Mouse (Mus musculus): Measurements from ENCODE around the gene Glis2. TPM values are rescaled to one million over a fixed set of nuclear protein-coding genes. Genes with fewer than 3 reads are reported as not detected.
A peak's percentile ranks its signal among the peaks of the same experiment; 100 is the strongest.

Glis2 gene
- polyA plus RNA-seq, 1 experiment: 5.7 TPM

DNA sequence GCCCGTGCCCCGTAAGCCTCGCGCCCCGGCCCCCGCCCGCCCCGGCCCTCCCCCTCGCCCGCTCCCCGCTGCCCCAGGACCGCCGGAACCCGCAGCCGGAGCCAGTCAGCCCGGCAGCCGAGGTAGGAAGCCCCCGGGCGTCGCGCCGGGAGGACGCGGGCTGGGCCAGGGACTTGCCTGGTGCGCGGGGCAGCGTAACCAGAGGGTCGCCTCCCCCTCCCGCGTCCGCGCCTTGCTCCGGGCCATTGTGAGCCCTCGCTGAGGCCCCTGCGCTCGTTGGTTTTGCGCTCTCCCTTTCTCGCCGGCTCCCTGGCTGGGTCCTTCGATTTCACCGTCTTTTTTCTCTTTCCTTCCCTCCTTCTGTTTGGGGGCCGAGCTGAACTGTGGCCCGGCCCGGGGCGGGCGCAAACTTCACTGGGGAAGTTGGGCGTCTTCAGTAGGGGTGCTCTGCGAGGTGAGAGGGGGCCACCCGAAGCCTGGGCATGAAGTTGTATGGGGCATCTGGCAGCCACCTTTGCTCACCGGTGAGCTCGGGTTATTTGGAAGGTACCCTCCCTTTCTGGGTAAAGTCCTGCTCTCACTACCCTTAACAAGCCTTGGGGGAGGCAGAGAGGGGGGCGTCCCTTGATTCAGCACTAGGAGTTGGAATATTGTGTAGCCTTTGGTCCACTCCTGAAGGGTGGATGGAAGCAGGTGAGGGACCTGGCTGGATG lies 457 bp downstream of the Glis2 start:
- H3K4me1 ChIP-seq (ENCODE audit: control insufficient read depth, insufficient read depth, insufficient read length, low read length): no peaks in the 10 kb centered on the region
- H3K27ac ChIP-seq (replicated peaks; ENCODE audit: low read depth, low read length): no peak overlapping the region
- peak overlapping the region; percentile 78 for H3K4me3 ChIP-seq (ENCODE audit: insufficient read depth, low read depth, low read length)

DNA sequence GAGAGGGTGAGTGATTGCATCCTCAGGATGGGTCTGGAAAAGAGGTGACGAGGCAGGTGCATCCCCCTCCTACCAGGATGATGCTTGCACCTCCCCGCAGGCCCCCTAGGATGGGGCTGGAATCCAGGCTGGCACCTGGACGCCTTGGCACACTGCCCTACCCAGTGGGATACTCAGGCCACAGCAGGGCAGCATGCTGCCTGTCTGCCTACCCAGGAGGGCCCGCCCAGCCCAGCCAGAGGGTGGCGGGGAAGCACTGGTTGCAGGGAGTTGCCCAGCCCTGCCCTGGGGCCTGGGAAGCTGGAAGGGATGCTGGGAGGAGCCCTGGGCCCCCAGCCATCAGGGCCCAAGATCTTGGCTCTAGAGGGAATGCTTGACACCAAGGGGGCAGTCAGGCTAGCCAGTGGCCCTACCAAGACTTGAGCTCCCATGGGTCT lies 1.0 kb downstream of the Glis2 start:
- Histone ChIP-seq H3K4me1 (ENCODE audit: control insufficient read depth, insufficient read depth, insufficient read length, low read length) (no peaks in the 10 kb centered on the region), H3K27ac (replicated peaks; ENCODE audit: low read depth, low read length) (no peak overlapping the region), H3K4me3 (ENCODE audit: insufficient read depth, low read depth, low read length) (peak overlapping the region; percentile 78)

GRCm38 (mm10) chr16:4596141-4596728 lies 1.7 kb downstream of the Glis2 start:
- Histone ChIP-seq H3K4me3 (ENCODE audit: insufficient read depth, low read depth, low read length) (peak overlapping the region; percentile 78), H3K4me1 (ENCODE audit: control insufficient read depth, insufficient read depth, insufficient read length, low read length) (no peaks in the 10 kb centered on the region), H3K27ac (replicated peaks; ENCODE audit: low read depth, low read length) (no peak overlapping the region)

DNA sequence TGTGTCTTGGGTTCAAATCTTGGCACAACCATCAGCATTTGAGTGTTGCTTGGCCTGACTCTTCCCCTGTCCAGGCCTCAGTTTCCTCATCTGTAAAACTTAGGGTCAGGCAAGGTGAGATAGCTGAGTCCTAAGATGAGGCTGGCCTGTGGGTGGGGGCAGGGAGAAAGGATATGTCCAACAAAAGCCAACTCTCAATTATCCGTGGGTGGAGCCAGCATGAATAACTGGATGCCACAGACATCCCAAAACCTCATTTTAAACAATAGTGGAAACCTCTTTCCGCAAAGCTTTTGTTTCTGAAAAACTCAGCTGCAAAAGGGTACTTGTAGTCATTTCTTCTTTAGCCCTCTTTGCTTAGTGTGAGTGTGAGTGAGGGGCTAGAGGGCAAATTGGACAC lies 2.3 kb downstream of the Glis2 start:
- H3K27ac ChIP-seq (replicated peaks; ENCODE audit: low read depth, low read length): no peak overlapping the region
- H3K4me3 ChIP-seq (ENCODE audit: insufficient read depth, low read depth, low read length): no peak overlapping the region
- no peaks in the 10 kb centered on the region for H3K4me1 ChIP-seq (ENCODE audit: control insufficient read depth, insufficient read depth, insufficient read length, low read length)

DNA sequence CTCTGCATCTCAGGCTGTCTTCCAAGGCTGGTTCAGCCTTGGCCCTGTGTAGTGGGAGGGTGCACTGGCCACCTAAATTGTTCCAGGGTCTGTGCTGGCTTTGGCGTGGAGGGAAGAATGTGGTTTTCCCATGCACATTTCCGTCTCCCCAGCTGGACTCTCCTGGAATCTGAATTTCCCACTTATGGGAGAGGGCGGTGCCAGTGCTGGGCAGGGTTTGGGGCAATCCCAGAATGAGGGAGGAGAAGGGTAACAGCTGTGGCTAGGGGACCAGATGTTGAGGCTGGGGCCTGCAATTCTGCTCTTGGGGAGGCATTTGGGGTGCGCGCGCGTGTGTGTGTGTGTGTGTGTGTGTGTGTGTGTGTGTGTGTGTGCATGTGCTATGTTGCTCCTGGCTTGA lies 2.8 kb downstream of the Glis2 start:
- Histone ChIP-seq H3K4me1 (ENCODE audit: control insufficient read depth, insufficient read depth, insufficient read length, low read length) (no peaks in the 10 kb centered on the region), H3K4me3 (ENCODE audit: insufficient read depth, low read depth, low read length) (no peak overlapping the region), H3K27ac (replicated peaks; ENCODE audit: low read depth, low read length) (no peak overlapping the region)

- Histone ChIP-seq H3K4me3 (ENCODE audit: insufficient read depth, low read depth, low read length) (no peak overlapping the region), H3K27ac (replicated peaks; ENCODE audit: low read depth, low read length) (no peak overlapping the region), H3K4me1 (ENCODE audit: control insufficient read depth, insufficient read depth, insufficient read length, low read length) (no peaks in the 10 kb centered on the region)
These were observed 3.5 kb downstream of the Glis2 start for GRCm38 (mm10) chr16:4598041-4598440.

GRCm38 (mm10) chr16:4598891-4599543 lies 4.5 kb downstream of the Glis2 start:
- H3K4me3 ChIP-seq (ENCODE audit: insufficient read depth, low read depth, low read length): no peak overlapping the region
- no peak overlapping the region for H3K27ac ChIP-seq (replicated peaks; ENCODE audit: low read depth, low read length)
- no peaks in the 10 kb centered on the region for H3K4me1 ChIP-seq (ENCODE audit: control insufficient read depth, insufficient read depth, insufficient read length, low read length)

GRCm38 (mm10) chr16:4599616-4600015 lies 5.1 kb downstream of the Glis2 start:
- Histone ChIP-seq H3K27ac (replicated peaks; ENCODE audit: low read depth, low read length) (no peak overlapping the region), H3K4me1 (ENCODE audit: control insufficient read depth, insufficient read depth, insufficient read length, low read length) (no peaks in the 10 kb centered on the region), H3K4me3 (ENCODE audit: insufficient read depth, low read depth, low read length) (no peak overlapping the region)

- H3K27ac ChIP-seq (replicated peaks; ENCODE audit: low read depth, low read length): no peak overlapping the region
- H3K4me1 ChIP-seq (ENCODE audit: control insufficient read depth, insufficient read depth, insufficient read length, low read length): no peaks in the 10 kb centered on the region
- no peak overlapping the region for H3K4me3 ChIP-seq (ENCODE audit: insufficient read depth, low read depth, low read length)
These were observed 6.3 kb downstream of the Glis2 start for GRCm38 (mm10) chr16:4600701-4601310.

DNA sequence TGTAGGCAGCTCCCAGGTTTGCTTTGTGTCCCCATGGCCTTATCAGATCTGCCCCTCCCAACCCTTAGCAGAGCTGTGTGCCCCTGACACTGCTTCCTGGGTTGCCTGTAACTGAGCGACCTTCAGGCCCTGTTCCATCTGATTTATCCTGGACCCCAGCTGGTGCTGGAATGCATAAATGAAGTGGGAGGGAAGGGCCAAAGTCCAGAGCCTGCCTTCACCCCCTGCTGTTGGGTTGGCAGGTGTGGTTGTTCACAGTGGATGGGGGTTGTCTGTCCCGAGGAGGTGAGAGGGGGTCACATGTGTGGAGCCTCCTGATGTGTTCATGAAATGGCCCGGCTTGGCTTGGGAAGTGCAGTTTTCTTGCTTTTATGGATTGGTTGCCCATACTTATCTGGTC lies 7.7 kb downstream of the Glis2 start:
- Histone ChIP-seq H3K27ac (replicated peaks; ENCODE audit: low read depth, low read length) (no peak overlapping the region), H3K4me1 (ENCODE audit: control insufficient read depth, insufficient read depth, insufficient read length, low read length) (peaks cover 11% of the 10 kb centered on the region), H3K4me3 (ENCODE audit: insufficient read depth, low read depth, low read length) (no peak overlapping the region)

DNA sequence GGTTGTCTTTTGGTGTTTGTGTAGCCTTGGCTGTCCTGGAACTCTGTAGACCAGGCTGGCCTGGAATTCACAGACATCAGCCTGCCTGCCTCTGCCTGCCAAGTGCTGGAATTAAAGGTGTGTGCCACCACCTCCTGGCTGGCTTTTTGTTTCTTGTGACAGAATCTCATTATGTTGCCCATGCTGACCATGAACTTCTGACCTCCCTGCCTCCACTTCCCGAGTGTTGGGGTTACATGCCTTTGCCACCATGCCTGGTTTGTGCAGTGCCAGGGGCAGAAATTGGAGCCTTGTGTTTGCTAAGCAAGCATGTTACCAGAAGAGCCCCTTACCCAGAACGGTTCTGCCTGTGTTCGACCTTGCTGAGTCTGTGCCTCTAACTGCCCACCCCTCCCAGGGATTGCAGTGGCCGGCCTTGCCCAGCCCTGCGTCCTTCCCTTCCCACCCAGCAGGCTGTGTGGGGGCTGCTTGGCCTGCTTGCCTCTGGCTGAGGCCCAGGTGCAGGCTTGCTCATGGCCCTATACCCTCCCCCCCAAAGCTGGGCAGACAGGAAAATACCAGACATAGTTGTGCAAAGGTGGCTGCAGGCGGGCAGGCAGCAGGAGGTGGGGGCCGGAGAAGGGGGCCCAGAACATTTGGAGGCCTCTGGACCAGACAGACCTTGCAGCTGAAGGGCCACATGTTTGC lies 8.4 kb downstream of the Glis2 start:
- no peak overlapping the region for H3K27ac ChIP-seq (replicated peaks; ENCODE audit: low read depth, low read length)
- H3K4me1 ChIP-seq (ENCODE audit: control insufficient read depth, insufficient read depth, insufficient read length, low read length): peaks cover 13% of the 10 kb centered on the region
- no peak overlapping the region for H3K4me3 ChIP-seq (ENCODE audit: insufficient read depth, low read depth, low read length)

- no peak overlapping the region for H3K4me3 ChIP-seq (ENCODE audit: insufficient read depth, low read depth, low read length)
- H3K4me1 ChIP-seq (ENCODE audit: control insufficient read depth, insufficient read depth, insufficient read length, low read length): peaks cover 13% of the 10 kb centered on the region
- no peak overlapping the region for H3K27ac ChIP-seq (replicated peaks; ENCODE audit: low read depth, low read length)
These were observed 8.9 kb downstream of the Glis2 start for GRCm38 (mm10) chr16:4603453-4603837.

GRCm38 (mm10) chr16:4604293-4604837 lies 9.9 kb downstream of the Glis2 start:
- Histone ChIP-seq H3K4me3 (ENCODE audit: insufficient read depth, low read depth, low read length) (no peak overlapping the region), H3K27ac (replicated peaks; ENCODE audit: low read depth, low read length) (no peak overlapping the region), H3K4me1 (ENCODE audit: control insufficient read depth, insufficient read depth, insufficient read length, low read length) (peaks cover 13% of the 10 kb centered on the region)

DNA sequence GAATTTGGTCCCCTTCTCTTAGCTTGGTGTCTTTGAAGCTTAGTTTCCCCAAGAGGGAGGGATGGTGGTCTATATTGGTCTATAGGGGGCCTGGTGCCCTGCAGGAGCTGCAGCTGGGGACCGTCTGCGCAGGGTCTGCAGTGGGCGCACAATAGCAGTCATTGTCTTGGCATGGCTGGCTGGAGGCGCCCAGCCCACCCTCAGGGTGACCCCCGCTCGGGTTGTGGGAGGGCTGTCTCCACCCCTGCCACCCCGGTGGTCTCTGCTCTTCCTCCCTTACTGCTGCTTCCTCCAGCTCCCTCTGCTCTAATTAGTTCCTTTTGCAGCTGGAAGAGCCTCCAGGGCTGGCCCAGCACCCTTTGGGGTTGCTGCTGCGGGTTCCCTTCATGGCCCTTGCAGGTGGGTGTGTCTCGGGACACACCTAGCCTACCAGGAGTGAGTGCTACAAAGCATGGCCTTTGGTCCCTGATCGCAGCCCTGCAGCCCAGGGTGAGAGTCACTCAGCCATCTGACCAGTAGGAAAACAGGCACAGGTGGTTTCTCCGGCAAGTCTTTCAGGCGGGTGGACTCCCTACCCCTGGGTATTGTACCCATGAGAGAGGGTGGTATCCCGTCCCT lies 11.1 kb downstream of the Glis2 start:
- H3K27ac ChIP-seq (replicated peaks; ENCODE audit: low read depth, low read length): 0 out of 2 replicates have a peak overlapping the region, but pooled peaks have one; percentile 13
- peaks cover 13% of the 10 kb centered on the region for H3K4me1 ChIP-seq (ENCODE audit: control insufficient read depth, insufficient read depth, insufficient read length, low read length)
- H3K4me3 ChIP-seq (ENCODE audit: insufficient read depth, low read depth, low read length): no peak overlapping the region
